Mouse (Mus musculus): Measurements from ENCODE around the gene Mettl7b.
"Not testable (repeated sequence)": the region's sequence is repeated elsewhere in the genome, so short reads cannot be mapped to it uniquely, and the experiment has no call there.

Mettl7b gene

DNA sequence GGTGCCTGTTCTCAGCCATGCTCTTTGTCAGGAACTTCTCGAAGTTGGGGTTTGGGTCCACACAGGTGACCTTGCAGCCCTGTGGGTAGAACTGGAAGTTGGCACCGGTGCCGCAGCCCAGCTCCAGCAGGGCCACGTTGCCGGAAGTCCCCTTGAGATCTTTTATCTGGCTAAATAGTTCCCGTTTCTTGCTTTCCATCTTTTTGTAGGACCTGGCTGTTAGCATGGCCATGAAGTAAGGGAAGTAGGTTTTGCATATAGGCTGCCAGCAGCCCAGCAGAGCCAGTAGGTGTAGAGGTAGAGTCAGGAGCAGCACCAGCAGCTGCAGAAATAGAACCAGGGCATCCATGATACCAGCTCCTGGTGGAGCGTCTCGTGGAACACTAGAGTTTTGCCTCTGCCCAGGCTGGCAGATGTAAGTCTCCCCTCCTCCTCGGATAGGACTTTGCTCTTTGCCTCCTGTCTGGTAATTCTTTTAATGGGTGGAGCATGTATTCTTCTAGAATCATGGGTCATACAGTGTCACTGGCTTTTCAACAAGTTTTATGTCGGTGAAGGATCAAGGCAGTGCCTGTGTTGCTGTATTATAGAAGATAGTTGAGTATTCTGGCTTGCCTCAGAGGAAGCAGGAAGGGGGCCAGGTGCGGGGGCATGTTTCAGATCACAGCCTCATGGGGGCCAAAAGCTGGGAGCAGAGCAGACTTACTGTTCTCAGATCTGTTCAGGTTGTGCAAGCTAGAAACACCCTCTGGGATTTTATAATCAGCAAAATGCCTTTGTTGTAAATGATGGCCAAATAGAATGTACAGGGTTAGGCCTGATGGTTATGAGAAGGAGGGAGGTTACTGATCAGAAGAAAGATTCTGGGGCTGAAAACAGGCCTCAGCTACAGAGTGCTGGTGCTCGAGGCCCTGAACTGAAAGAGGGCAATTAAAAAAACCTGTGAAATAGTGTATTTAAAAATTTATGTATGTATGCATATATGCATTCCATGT is at the start of gene Mettl7b:
Gene Mettl7b, minus strand, starts transcription at position 399 of the 995 bp plus-strand sequence.
- DNase-seq = no peak

DNA sequence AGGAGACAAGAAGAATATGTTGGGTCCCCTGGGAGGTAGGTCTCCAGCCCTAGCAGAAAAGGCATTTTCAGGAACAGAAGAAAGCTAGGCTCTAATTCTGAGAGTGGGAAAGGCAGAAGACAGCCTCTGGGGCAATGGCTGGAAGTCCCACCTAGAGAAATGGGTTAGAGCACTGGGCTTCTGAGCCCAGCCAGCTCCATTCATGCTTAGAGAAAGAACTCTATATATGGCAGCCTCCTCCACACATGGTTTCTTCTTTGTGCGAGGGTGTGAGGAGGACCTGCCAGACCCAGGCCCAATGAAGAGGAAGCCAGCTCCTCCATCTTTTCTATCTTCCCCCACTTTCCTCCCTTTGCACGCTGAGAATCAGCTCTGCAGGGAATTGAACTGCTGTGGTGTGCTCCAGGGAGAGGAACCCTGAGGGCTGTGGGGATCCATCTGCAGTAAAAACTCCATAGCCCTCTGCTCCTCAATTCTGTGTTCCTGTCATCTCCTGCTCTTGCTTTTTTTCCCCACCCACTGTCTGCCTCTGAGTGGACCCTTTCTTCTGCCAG is 49.6 kb upstream of the Mettl7b start, which contains the start of gene Olfr763:
Gene Olfr763, plus strand, starts transcription at position 504 of the 554 bp plus-strand sequence.
- DNase-seq = no peak

DNA sequence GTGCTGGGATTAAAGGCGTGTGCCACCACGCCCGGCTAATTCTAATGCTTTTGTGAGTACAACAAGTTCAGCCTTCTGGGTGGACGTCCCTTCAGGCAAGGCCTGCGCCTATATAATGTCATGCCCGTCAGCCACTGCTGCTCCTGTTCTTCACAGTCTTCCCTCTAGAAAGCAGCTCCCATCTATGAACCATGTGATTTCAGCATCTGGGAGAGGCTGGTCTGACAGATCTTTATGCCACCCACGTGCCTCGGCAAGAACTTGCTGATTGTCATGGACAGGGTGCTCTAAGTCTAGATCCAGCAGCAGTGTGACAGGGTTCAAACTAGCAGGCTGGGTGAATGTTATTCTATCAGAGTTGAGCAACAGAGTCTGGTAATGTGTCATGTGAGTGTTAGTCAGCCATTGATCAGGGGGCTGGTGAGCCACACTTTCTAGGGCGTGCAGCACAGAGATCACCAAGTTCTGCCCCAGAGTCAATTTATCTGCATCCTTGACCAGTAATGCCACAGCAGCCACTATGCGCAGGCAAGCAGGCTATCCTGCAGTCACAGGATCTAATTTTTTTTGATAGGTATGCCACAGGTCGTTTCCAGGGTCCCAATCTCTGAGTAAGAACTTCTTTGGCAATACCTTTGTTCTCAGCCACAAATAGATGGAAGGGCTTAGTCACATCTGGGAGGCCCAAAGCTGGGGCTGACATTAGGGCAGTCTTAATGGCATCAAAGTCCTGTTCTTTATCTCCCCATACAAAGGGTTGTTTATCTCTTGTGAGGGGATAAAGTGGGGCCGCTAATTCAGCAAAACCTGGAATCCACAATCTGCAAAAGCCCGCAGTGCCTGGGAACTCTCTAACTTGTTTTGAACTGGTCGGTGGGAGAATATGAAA is 43.5 kb upstream of the Mettl7b start:
- DNase-seq = no peak

DNA sequence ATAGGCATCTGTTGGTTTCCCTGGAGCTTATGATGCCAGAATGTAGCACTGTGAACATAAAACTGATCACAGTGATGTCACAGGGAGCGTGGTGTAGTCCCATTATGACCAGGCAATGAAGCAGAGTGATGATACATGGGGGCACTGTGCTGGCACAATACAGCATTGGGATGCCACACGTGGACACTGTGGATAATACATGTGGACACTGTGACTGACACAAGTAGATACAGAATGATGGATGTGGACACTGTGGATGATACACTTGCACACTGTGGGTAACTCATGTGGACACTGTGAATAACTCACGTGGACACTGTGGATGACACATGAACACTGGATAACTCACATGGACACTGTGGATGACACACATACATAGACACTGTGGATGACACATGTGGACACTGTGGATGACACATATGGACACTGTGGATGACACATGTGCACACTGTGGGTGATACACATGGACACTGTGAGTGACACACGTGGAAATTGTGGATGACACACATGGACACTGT is 35.8 kb upstream of the Mettl7b start:
- DNase-seq = no peak

DNA sequence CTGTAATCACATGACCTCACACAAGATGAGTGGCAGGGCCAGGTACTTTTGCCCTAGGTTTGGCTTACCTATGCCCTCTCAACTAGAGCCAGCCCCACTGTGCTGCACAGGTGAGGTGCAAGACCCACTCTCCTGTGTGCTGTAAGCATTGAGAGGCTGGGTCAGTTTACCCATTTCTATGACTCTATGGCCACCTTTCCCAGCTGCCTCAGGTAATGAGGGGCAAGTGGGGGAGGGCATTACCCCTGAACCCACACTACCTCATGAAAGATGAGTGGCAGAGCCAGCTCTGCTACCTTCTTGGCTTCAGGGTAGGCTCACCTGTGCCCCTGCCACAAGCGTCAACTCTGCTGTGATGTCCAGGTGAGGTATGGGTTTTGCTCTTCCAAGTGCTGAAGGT is 35.0 kb upstream of the Mettl7b start:
- DNase-seq = no peak

DNA sequence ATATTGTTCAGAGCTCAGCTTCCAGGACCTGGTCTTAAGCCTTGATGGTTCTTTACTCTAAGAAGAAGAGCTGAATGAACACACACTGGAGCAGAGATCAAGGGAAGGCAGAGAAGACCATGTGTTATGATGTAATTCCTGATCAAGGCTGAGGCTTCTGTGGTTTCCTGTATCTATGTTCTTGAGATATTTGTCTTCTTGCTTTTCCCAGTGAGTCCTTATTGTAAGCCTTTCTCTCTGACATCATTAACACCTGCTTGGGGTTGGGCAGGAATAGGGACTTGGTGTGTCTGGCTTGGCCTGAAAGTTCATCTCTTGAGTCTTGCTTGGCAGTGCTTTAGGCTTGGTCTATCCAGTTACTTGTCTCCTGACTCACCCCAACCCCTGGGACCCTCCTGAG is 30.2 kb upstream of the Mettl7b start:
- no peak for DNase-seq

DNA sequence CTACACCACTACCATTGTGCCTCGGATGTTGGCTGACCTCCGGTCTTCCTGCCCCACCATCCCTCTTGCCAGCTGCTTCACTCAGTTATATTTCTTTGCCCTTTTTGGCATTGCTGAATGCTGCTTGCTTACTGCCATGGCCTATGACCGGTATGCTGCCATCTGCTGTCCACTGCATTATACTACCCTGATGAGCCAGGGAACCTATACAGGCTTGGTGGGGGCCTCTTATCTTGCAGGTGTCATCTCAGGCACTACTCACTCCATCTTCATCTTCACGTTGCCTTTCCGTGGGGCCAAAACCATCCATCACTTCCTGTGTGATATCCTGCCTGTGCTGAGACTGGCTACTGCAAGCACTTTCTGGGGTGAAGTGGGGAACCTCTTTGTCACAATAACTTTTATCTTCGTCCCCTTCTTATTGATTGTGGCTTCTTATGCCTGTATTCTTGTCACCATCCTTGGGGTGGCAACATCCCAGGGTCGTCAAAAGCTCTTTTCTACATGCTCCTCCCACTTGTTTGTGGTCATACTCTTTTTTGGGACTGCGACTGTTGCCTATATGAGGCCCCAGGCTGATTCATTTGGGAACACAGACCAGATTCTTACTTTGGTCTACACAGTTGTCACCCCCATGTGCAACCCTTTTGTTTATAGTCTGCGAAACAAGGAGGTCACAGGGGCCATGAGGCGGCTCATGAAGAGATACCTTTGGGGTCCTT is 29.5 kb upstream of the Mettl7b start:
- DNase-seq = not testable (repeated sequence)

DNA sequence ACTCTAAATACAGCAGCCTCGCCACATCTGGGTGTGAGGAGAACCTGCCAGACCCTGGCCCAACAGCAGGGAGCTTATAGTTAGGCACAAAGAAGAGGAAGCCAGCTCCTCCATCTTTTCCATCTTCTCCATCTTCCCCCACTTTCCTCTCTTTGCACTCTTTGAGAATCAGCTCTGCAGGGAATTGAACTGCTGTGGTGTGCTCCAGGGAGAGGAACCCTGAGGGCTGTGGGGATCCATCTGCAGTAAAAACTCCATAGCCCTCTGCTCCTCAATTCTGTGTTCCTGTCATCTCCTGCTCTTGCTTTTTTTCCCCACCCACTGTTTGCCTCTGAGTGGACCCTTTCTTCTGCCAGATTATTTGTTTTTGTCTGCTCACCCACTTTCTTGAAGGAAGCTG is 28.3 kb upstream of the Mettl7b start, which contains the start of gene Olfr9:
Gene Olfr9, plus strand, starts transcription at position 301 of the 400 bp plus-strand sequence.
- not testable (repeated sequence) for DNase-seq

DNA sequence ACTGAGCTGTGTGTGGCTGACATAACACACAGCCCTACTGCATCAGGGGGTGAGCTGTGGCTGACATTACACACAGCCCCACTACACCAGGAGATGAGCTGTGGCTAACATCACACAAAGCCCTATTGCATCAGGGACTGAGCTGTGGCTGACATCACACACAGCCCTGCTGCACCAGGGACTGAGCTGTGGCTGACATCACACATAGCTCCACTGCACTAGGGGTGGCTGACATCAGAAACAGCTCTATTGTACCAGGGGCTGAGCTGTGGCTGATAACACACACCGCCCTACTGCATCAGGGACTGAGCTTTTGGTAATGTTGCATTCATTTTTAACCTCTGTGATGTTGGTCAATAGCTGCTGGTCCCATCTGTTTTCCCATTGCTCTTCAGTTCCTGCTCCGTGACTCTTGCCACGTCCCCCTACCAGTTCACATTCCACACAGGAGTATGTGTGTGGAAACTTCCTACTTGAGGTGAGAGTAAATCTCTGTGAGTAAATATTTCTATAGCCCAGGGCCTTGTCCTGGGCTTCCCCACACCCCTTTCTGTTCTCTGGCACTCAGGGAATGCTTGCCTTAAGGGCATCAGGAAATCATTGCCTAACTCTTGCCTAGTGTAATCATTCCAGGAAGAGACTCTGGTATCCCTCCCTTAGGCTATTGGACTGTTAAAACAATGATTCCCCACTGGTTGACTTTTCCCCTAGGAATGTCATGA is 20.0 kb upstream of the Mettl7b start:
- DNase-seq = no peak

DNA sequence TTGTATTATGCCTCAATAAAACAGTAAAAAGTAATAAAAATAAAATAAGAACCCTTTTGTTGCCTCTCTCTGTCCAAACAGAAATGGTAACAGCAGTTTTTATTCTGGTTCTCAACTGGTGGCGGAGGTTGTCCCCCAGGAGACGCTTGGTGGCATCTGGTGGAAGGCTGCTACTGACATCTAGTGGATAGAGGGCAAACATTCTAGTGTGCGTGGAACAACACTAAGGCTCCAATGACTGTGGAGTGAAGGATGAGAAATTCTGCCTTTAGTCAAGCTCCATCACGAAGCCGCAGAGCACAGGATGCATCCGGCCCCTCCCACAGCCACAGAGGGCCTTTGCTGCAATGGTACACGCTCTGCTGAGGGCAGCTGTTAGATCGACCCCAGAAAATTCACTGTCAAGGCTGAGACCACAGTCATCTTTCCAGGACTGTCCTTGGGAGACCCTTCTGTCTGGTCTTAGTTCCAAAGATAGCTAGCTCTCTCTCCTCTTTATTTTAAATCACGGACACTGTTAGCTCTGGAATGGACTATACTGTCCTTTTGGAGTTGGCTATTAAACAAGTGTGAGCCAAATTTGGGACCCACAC is 16.8 kb upstream of the Mettl7b start:
- peak; percentile 32 for DNase-seq

DNA sequence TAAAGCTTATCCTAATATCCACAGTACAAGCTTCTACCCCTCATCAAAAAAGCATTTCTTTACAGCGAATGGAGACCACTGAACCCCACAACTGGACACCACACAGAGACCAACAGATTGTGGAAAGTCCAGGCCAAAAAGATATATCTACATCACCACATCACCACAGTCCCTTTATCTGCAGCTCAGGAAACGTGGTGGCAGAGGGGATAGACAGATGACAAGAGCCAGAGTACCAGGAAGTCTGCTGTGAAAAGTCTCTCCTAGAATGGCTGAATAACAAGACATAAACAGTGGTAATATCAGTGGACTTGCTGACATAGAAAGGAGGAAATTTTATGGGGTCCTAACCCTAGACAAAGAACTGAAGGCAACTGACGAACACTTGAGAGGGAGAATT is 15.6 kb upstream of the Mettl7b start:
- DNase-seq = no peak

DNA sequence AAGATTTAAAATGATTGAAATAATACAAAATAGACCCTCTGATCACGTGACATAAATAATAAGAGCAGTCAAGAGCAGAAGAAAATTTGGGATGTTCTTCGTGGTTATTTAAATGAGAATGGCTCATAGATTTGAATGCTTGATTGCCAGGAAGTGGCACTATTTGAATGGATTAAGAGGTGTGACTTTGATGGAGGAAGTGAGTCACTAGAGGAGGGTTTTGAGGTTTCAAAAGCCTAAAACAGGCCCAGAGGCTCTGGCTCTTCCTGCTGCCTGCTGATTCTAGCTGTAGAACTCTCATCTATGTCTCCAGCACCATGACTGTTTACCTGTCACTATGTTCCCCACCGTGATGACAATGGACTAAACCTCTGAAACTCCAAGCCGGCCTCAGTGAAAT is 12.1 kb upstream of the Mettl7b start:
- DNase-seq = no peak

DNA sequence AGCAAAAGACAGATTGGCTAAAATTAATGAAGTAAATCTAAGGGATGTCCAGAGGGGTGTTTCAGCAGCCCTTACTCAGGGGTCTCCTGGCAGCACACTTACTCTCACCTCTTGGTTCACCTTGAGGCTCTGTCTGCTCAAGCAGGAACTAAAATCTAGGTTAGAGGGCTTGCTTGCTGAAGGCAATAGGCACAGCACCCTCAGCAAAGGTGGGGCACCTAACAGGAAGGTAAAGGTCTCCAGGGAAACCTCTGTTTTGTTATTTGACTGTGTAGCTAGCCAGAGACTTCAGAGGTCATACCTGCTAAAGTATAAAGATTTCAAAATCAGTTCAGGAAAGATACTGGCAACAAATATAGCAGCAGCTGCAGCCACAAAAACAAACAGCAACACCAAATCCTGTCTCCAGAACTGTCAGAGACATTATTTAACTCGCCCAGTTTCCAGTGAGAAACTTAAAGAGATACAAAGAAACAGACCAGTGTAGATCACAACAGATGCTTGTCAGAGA is 10.0 kb upstream of the Mettl7b start:
- no peak for DNase-seq

DNA sequence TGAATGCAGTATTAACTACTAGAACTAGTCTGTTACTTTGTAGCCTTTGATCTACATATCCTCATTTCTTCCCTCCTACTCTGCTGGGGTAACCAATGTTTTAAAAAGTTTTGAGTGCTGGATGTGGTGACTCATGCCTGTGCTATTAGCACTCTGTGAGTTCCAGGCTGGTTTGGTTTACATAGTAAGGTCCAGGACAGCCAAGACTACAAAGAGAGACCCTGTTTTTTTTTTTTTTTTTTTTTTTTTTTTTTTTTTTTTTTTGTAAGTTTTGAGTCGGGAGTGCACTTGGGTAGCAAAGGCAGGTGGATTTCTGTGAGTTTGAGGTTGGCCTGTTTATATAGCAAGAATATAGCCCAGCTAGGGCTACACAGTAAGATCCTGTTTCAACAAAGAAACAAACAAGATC is 7.6 kb upstream of the Mettl7b start:
- DNase-seq = no peak

DNA sequence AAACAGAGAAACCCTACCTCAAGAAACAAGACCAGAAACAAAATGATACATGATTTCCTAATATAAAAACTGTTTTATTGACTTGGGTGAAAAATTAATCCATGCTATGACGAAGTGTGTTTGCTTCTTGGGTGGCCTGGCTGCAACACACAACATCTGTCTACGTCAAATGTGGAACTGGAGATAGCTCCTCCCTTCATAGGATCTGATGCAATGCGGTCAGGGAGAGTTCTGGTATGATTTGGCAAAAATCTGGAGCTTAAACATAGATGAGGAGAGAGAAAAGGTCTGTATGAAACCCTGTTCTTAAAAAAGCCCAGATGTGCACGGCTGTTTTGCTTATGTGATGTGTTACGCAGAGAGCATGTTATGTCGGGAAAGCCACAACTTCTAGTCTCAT is 5.1 kb upstream of the Mettl7b start:
- DNase-seq = no peak

DNA sequence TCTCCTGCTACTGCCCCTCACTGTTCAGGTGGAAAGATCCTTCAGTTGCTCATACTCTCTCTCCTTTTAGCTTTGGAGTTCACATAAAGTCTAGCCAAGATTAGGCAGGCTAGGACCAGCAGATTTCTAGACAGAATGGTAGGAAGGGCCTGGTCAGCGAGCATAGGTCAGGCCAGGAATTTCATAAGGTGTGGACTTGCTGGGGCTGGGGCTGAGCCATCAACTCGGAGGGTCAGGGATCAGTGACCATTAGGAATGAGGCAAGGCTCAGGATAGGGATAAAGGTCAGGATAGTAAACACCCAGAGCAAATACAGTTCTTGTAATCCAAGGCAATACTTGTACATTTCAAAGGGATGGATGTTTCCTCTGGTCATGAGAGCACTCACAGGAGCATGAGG is 4.2 kb upstream of the Mettl7b start:
- no peak for DNase-seq

DNA sequence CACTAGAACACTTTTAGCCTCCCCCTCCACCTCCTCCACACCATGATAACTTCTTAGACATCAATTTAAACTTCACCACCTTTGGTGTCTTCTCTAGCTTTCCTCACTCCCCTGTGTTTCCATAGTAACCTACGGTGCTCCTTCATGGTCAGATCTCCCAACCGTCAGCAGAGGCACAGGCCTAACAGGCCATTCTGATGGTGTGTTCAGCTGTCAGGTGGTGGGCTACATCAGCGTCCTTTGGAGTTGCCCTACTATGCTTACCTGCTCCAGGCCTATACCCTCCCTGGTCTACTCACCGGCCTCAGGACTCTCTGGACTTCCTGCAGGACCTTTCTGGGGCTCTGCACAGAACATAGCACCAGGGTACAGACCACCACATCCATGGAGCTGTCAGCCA is 646 bp downstream of the Mettl7b start:
- DNase-seq = no peak

DNA sequence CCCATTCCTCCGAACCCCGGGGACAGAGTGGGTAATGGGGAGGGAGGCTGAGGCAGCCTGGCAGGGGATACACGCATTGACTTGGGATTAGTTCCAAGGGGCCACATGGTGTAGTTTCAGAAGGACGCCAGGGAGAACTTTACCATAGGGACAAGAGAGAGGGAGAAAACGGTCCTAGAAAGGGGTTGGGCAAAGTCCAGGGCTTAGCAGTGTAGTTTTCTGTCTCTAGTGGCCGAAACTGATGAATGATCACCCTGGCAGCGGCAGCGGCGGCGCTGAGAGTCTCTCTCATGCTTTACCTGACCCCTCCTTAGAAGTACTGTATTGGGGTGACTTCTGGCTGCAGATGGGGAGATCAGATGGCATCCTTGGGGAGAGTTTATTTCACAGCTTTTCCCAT is 2.4 kb downstream of the Mettl7b start:
- DNase-seq = no peak

DNA sequence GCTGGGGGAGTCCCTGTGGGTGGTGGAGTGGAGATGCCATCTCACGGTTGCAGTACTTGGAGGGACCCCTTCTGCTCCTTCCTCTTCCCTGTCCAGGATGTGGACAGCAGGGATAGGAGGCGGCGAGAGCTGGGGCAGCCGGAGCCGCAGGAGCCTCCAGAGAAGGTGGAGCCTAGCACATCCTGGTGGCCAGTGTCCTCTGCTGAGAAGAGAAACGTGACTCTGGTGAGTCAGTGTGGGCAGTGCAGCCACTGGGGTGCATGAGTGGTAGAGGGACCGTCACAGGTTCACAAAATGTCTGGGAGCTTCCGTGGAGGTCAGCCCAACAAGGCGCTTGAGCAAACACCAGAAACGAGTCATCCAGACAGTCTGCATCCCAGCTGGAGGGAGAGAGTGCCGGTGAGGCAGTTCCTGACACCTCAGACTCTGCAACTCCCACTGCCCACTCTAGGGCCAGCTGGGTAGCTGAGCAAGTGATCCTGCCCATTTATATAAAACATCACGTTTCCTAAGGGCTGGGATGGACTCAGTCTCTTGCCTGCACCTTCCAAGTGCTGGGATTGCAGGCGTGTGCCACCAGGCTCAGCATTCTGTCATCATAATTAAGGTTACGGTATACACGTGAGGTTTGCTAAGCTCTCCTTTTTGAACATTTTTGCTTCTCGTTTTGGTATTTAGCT is 10.4 kb downstream of the Mettl7b start:
- no peak for DNase-seq

DNA sequence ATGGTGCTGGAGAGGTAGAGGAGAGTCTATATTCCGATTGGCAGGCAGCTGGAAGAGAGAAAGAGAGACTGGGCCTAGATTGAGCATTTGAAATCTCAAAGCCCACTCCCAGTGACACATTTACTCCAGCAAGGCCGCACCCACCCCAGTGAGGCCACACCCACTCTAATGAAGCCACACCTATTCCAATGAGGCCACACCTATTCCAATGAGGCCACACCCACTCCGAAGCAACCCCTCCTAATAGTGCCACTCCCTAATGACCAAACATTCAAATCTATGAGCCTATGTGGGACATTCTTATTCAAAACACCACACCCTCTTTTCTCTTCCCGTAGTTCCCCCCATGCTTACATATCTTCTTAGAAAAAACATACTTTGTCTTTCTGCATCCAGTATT is 13.3 kb downstream of the Mettl7b start:
- no peak for DNase-seq
